Mouse (Mus musculus) left cerebral cortex, postnatal 36 days (tissue): ENCODE data around the gene Gja3. TPM values are rescaled to one million over a fixed set of nuclear protein-coding genes. Genes with fewer than 3 reads are reported as not detected.
"Not testable (repeated sequence)": the region's sequence is repeated elsewhere in the genome, so short reads cannot be mapped to it uniquely, and the experiment has no call there.

Source experiments
- DNase-seq, 2 experiments: peaks; one replicate each; pipeline ENCODE4 v3.0.0; 2021 to 2022; ENCODE audit warnings: low spot score in 2 of 2, mixed read lengths in 1 of 2
- intact Hi-C: fragments of 180-260 bp; cut with DNase I; formaldehyde crosslinking; loops from one replicate; pipeline ENCODE4 v1.15.1; 2025
- total RNA-seq, 2 experiments: library from RNA; stranded (reverse); gene quantifications; 2 replicates each; pipeline ENCODE4 v1.2.3; 2021

The Gja3 gene
- total RNA-seq, result under 1 TPM; 0.15 to 0.27 TPM

GRCm38 (mm10) chr14:57057563-57058321 is at the start of gene Gja3:
Gja3 (minus strand) TSS chr14:57058100.
- DNase-seq, result peak; percentile 21 to 22

GRCm38 (mm10) chr14:57107091-57107490 is 49.2 kb upstream of the Gja3 start:
- intact Hi-C loops, result loop anchor here (5.0 kb wide), 1 partner anchor 255 kb away; no protein-coding TSS in a partner anchor
- DNase-seq, result no peak

More at GRCm38 (mm10) chr14:57057563-57058321, at the start of gene Gja3:
- intact Hi-C loops, result loop anchor here (5.0 kb wide), 1 partner anchor 95 kb away; no protein-coding TSS in a partner anchor

GRCm38 (mm10) chr14:57105721-57106120 is 47.8 kb upstream of the Gja3 start:
- DNase-seq, result no peak
- intact Hi-C loops, result loop anchor here (5.0 kb wide), 1 partner anchor 257 kb away; no protein-coding TSS in a partner anchor

- DNase-seq, result no peak
- intact Hi-C loops, result loop anchor here (5.0 kb wide), 1 partner anchor 257 kb away; no protein-coding TSS in a partner anchor
Observed at GRCm38 (mm10) chr14:57105111-57105510, 47.2 kb upstream of the Gja3 start.

GRCm38 (mm10) chr14:57104106-57105023 is 46.5 kb upstream of the Gja3 start, which contains the start of gene Gjb2:
Gjb2 (minus strand) TSS chr14:57104702.
- peak; percentile 14 to 36 for DNase-seq
- intact Hi-C loops, result loop anchor here (5.0 kb wide), 1 partner anchor 258 kb away; no protein-coding TSS in a partner anchor

GRCm38 (mm10) chr14:57103711-57104105 is 45.8 kb upstream of the Gja3 start:
- intact Hi-C loops, result no loop called here
- DNase-seq, result no peak

GRCm38 (mm10) chr14:57103121-57103520 is 45.2 kb upstream of the Gja3 start:
- intact Hi-C loops, result no loop called here
- no peak for DNase-seq

- intact Hi-C loops, result no loop called here
- no peak for DNase-seq
Observed at GRCm38 (mm10) chr14:57101623-57102022, 43.7 kb upstream of the Gja3 start.

GRCm38 (mm10) chr14:57095855-57096254 is 38.0 kb upstream of the Gja3 start:
- no peak for DNase-seq
- intact Hi-C loops, result no loop called here

GRCm38 (mm10) chr14:57093029-57093428 is 35.1 kb upstream of the Gja3 start:
- intact Hi-C loops, result loop anchor here (5.0 kb wide), 1 partner anchor 329 kb away; the partner anchor contains the start of gene Ift88

GRCm38 (mm10) chr14:57090001-57090400 is 32.1 kb upstream of the Gja3 start:
- intact Hi-C loops, result loop anchor here (5.0 kb wide), 1 partner anchor 332 kb away; the partner anchor contains the start of gene Ift88
- DNase-seq, result no peak

More at GRCm38 (mm10) chr14:57093029-57093428, 35.1 kb upstream of the Gja3 start:
- peak; percentile 25 to 43 for DNase-seq

- intact Hi-C loops, result no loop called here
- no peak for DNase-seq
Observed at GRCm38 (mm10) chr14:57089107-57089506, 31.2 kb upstream of the Gja3 start.

- intact Hi-C loops, result no loop called here
- no peak for DNase-seq
Observed at GRCm38 (mm10) chr14:57084180-57084668, 26.3 kb upstream of the Gja3 start.

GRCm38 (mm10) chr14:57082863-57083262 is 25.0 kb upstream of the Gja3 start:
- intact Hi-C loops, result no loop called here
- no peak for DNase-seq

- intact Hi-C loops, result no loop called here
- no peak for DNase-seq
Observed at GRCm38 (mm10) chr14:57075537-57075936, 17.6 kb upstream of the Gja3 start.

GRCm38 (mm10) chr14:57069906-57070305 is 12.0 kb upstream of the Gja3 start:
- peak; percentile 18 to 19 for DNase-seq
- intact Hi-C loops, result not testable (repeated sequence)

GRCm38 (mm10) chr14:57066053-57066452 is 8.2 kb upstream of the Gja3 start:
- DNase-seq, result no peak
- intact Hi-C loops, result no loop called here

GRCm38 (mm10) chr14:57060052-57060451 is 2.2 kb upstream of the Gja3 start:
- peak; percentile 50 to 73 for DNase-seq
- intact Hi-C loops, result not testable (repeated sequence)

- intact Hi-C loops, result loop anchor here (5.0 kb wide), 1 partner anchor 95 kb away; no protein-coding TSS in a partner anchor
- no peak for DNase-seq
Observed at GRCm38 (mm10) chr14:57057204-57057562, 717 bp downstream of the Gja3 start.

- no peak for DNase-seq
- intact Hi-C loops, result no loop called here
Observed at GRCm38 (mm10) chr14:57052713-57053112, 5.2 kb downstream of the Gja3 start.
